Mouse (Mus musculus) cerebellum, postnatal 4 days (tissue): ENCODE results near the gene Slc9a3r1.
A peak's percentile ranks its signal among the peaks of the same experiment; 100 is the strongest.

Experiments
- DNase-seq, 2 experiments: peaks; one replicate each; pipeline ENCODE4 v3.0.0; 2022; ENCODE audit warnings: low spot score in 2 of 2, mixed read lengths in 1 of 2

Slc9a3r1 gene

DNA sequence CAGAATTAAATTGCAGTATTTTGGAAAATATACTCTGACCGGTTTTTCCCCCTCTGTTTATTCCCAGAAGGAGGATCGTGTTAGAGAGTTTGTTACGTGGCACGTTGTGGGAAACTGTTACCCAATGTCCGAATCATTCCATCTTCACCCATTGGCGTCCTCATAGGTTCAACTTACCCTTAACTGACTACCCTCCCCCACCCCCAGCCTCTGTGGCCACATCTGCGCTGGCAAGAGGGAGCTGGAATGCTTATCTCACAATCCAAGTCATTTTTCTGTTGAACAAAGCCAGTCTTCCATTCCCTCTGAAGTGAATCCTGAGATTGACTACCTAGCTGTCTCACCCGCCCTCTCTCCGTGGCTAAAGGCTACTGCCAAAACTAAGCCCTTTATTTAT lies 938 bp upstream of the Slc9a3r1 start:
- DNase-seq, result no peak

- DNase-seq, result peak in 1 of 2 experiments; percentile 39
Observed at GRCm38 (mm10) chr11:115163568-115164150, 518 bp downstream of the Slc9a3r1 start.

DNA sequence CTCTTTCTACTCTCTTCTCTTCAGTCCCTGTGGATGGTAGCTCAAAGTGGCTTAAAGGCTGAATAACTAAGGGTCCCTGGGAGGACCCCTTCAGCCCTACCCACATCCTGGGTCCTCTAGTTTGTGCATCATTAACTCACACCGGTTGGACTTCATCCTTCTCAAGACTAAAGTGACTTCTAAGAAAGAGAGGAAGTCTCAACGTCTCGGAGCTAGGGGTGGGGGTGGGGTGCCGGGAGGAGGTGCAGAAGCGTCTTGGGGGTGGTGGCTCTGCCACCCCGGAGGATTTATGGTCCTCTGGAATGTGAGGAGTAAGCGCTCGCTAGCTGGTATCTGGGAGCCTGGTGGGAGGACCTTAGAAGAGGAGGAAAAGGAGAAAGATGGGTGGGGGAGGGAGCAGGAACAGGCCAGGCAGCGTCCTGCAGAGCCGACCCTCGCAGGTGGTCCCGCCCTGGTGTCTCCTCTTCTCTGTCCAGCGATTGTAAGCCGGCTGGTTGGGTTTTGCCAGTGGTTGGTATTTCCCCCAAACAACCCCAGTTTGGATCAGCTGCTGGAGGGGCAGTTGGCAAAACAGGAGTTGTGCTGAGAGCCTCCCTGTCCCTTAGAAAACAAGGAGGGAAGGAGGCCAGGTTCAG lies 1.3 kb downstream of the Slc9a3r1 start:
- no peak for DNase-seq

GRCm38 (mm10) chr11:115164976-115165374 lies 1.8 kb downstream of the Slc9a3r1 start:
- no peak for DNase-seq

DNA sequence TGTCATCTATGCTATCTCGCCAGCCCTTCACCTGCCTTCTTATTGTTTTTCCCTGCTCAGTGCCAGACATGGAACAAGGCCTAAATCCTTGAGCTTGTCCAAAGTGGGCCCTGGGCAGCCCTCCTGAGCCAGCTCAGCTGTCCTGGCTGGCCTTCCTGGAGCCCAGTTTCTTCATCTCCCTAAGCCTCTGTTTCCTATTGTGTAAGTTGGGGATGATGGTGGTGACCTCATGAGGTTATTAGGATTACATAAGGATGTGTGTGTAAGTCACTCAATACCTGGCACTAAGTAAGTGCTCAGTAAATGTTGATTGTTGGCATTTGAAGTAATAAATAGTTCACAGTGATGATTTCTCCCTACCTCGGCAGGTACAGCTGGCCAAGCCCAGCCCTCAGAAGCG lies 3.6 kb downstream of the Slc9a3r1 start:
- no peak for DNase-seq

- no peak for DNase-seq
Observed at GRCm38 (mm10) chr11:115167631-115168249, 4.6 kb downstream of the Slc9a3r1 start.

GRCm38 (mm10) chr11:115169430-115169829 lies 6.3 kb downstream of the Slc9a3r1 start:
- DNase-seq, result no peak

- no peak for DNase-seq
Observed at GRCm38 (mm10) chr11:115171125-115171524, 8.0 kb downstream of the Slc9a3r1 start.

DNA sequence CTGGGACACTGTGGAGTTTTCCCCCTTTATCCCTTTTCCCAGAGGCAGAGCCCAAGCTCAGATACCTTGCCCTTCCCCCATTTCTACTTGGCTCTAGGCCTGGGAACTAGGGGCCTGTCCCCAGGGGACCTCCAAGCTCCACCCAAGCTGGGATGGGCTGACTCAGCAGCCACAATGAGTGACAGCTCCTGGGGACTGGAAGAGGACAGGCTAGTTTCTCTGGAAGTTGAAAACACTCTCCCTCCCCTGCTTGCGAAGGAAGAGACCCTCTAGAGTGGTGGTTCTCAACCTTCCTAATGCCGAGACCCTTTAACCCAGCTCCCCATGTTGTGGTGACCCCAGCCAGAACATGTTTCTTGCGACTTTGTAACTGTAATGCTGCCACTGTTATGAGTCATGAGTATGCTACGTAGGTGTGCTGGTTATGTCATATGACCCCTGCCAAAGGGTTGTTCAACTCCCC lies 9.7 kb downstream of the Slc9a3r1 start:
- DNase-seq, result no peak

GRCm38 (mm10) chr11:115173549-115174339 lies 10.6 kb downstream of the Slc9a3r1 start:
- DNase-seq, result no peak

DNA sequence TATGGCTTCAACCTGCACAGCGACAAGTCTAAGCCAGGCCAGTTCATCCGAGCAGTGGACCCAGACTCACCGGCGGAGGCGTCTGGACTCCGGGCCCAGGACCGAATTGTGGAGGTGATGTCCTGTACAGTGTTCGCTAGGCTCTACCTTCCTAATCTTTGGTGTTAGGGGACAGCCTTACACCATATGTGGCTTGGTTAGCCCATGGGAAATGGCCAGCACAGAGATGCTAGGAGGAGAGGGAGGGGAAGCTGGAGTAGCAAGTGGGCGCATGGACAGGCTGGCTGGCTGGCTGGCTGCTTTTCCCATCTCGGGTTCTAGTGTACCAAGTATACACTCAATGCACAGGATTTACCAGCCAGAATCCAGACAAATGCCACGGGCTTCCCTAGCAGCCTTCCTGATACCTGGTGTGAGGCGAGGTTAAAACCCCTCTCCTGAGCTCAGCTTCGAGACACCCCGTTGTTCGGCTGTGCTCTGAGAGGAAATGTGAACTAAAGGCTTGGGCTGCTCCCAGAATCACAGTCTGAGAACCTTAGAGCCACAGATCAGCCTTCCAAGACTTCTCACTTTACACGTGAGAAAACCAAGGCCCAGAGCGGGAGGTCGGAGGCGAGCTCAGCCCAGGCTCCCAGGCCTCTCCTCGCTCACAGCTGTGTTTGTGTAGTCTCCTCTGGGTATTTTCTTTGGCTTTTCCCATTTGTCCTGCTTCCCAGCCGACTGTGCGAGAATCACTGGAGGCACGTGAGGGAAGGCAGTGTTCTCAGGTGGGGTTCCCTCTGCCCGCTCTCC lies 13.5 kb downstream of the Slc9a3r1 start:
- DNase-seq, result no peak

DNA sequence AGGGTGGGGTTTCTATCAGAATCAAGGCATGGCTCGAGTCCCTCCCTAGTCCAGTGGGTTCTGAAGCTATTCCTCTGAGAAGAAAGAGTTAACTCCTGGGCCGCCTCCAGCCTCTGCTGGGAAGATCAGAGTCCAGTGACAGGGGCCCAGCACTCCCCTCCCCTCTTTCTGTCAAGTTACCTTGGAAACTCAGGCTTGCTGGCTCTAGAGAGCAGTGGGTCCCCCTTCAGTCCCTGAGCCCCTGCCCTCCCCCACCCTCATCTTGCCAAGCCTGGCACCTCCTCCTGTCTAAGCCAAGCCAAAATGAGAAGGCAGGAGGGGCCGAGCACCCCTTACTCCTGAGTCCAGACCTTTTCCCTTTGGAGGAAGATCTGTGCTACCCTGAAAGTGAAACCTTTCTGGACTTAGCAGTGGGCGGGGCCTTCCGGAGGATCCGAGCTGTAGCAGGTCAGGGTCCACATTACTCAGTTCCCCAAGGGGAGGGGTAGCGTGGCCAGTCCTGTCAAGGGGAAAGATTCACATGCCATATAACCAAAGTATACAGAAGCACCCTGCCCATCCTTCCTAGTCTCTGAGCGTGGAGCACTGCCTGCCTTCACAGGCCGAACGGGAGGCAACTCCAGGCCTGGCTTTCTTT lies 14.5 kb downstream of the Slc9a3r1 start:
- DNase-seq, result peak in 1 of 2 experiments; percentile 47

DNA sequence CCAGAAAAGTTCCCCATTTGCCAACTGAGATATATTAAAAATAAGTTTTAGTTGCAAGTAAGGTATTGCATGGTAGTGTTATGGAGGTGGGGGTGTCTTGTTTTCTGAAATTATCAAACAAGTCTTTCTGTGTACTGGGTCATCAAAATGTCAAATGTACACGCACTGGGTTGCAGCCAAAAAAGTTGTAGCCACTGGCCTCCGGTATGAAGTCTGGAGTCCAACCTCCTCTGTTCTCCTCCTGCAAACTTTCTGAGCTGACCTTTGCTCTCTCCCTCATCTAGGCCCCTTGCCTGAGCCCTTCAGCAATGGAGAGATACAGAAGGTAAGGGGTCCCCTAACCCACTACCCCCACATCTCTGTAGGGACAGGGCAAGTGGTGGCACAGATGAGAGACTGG lies 15.6 kb downstream of the Slc9a3r1 start:
- DNase-seq, result no peak

- DNase-seq, result peak in 1 of 2 experiments; percentile 69
Observed at GRCm38 (mm10) chr11:115179191-115179590, 16.1 kb downstream of the Slc9a3r1 start.

GRCm38 (mm10) chr11:115179881-115180280 lies 16.7 kb downstream of the Slc9a3r1 start:
- DNase-seq, result no peak

DNA sequence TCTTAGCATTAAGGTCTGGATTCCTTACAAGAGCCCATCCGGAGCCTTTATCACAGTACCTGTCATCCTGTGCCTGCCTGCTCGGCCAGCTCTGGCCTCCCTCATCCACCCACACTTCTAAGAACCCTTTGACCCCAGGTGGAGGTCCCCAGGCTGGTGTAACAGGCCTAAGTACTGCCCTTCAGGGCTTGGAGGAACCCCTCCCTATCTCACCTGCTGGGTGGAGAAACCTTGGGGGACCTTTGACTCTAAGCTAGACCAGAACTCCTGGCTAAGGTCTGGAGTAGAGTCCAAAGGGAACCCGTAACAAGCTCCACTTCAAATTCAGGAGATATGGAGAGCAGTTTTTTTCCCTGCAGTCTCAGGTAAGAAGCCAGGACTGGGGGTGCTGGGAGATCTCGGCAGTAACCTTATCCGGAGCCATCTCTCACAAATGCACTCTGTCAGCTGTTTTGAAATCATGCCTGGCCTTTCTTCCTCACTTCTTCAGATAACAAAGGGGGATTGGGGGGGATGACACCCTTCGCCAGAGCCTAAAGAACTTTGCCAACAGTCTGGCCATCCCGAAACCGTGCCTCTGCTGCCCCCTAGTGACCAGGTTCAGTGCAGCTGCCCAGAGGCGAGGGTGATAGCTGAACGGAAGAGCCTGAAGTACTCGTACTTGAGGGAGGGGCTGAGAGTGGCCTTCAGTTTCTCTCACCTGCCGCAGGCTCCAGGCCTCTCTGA lies 18.9 kb downstream of the Slc9a3r1 start:
- peak; percentile 92 to 94 for DNase-seq

GRCm38 (mm10) chr11:115184973-115185372 lies 21.8 kb downstream of the Slc9a3r1 start:
- DNase-seq, result no peak

DNA sequence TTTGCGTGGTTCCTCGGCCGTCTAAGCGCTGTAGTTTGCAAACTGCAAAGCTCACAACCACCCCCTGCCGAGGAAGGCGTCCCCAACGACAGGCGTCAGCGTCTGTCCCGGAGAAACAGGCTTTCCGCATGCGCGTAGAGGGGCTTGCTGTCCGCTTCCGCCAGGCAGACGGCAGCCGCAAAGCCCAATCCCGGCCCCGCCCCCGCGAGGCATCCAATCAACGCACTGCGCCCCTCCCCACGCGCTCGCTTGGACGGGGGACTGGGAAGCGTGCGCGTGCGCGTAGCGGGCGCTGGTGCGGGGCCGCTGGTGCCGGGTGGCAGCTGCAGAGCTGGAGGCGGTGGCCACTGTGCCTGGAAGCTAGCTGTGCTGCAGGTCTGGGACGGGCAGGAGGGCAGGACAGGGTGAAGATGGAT lies 24.1 kb downstream of the Slc9a3r1 start, which contains the start of gene Tmem104:
Gene Tmem104, plus strand, starts transcription at position 264 of the 416 bp plus-strand sequence.
- DNase-seq, result peak; percentile 99

DNA sequence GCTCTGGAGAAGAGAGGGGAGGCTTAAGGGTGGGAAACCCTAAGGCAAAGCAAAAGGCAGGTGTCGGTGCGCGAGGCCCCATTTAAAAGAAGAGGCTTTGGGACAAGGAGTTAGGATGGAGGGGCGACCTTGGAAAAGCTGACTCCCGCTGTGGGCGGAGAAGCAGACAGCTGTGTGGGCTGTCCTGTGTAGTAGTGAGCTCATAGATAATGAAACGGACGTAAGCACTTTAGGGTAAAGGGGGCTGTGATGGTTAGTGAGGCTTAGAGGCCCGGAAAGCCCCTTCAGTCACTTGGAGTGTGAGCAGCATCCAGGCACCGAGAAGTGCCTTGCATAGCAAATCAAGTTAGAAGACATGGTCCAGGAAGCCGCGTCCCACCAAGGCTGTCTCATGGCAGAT lies 24.6 kb downstream of the Slc9a3r1 start, which contains the start of gene Nat9:
Gene Nat9, minus strand, starts transcription at position 167 of the 400 bp plus-strand sequence.
- DNase-seq, result no peak
